11 mouse cellular contexts compared by ENCODE assay signal in genomic region chr11:118269827-118270226, GRCm38 (mm10). TPM values are rescaled to one million over a fixed set of nuclear protein-coding genes. Genes with fewer than 3 reads are reported as not detected.
A peak's percentile ranks its signal among the peaks of the same experiment; 100 is the strongest.
DNase-seq lines count a peak whose midpoint lies in the region; ATAC-seq and TF ChIP-seq lines count a peak whose summit lies in the region.
"Had no signal": no experiment of that assay in that cellular context is flagged by ENCODE, and none has a peak within 500 bp of the region (broad histone marks: within the 10 kb centered on the region; RNA-seq: fewer than 3 reads in every experiment).

No protein-coding gene starts in this region.

- ATAC-seq in G1E (ENCODE audit: extremely low read depth, insufficient number of reproducible peaks, low FRiP score, poor library complexity, severe bottlenecking), result no peak
- ATAC-seq: Patski had no signal

- H3K27me3 ChIP-seq in G1E (ENCODE audit: insufficient read depth, low read length), result no peaks in the 10 kb centered on the region
- H3K27me3 ChIP-seq: embryonic facial prominence, embryonic 15.5 days; neural tube, embryonic 12.5 days; Patski had no signal

- DNase-seq in adrenal gland, postnatal 25 days, result peak; percentile 26
- DNase-seq in adrenal gland, adult 18-20 months (ENCODE audit: low spot score in 2 of 2), result no peak
- DNase-seq in left cerebral cortex, adult 2 months (ENCODE audit: extremely low spot score in 1 of 2, low spot score in 2 of 2), result no peak
- DNase-seq in left cerebral cortex, adult 11 months (ENCODE audit: low spot score), result no peak
- no peak for DNase-seq in G1E (ENCODE audit: low spot score)
- DNase-seq in lung, postnatal 36 days, result peak; percentile 62
- no peak for DNase-seq in yolk sac, embryonic 10.5 days (ENCODE audit: low spot score)
- no peak for DNase-seq in layer of hippocampus, adult 11-12 months (ENCODE audit: low spot score)

- intact Hi-C loops in left cerebral cortex, adult 2 months (cut with DNase I), result no loop called here

- peak; percentile 58 for TF ChIP-seq CTCF in left cerebral cortex, adult 2 months (IDR thresholded peaks at IDR 0.05)
- peak; percentile 16; the same call in 1 of the 2 replicates for TF ChIP-seq CTCF in G1E (IDR thresholded peaks at IDR 0.05; ENCODE audit: low read depth, low read length)

- H3K4me3 ChIP-seq in left cerebral cortex, adult 2 months, result no peak overlapping the region
- H3K4me3 ChIP-seq in G1E (ENCODE audit: low read depth, low read length), result no peak overlapping the region
- H3K4me3 ChIP-seq: embryonic facial prominence, embryonic 15.5 days; neural tube, embryonic 12.5 days had no signal

- peaks cover 97% of the 10 kb centered on the region for H3K36me3 ChIP-seq in G1E (replicated peaks)

- no peak overlapping the region for H3K27ac ChIP-seq in left cerebral cortex, adult 2 months
- H3K27ac ChIP-seq: embryonic facial prominence, embryonic 15.5 days; neural tube, embryonic 12.5 days had no signal

- H3K9me3 ChIP-seq in G1E (replicated peaks), result no peaks in the 10 kb centered on the region
- H3K9me3 ChIP-seq: embryonic facial prominence, embryonic 15.5 days; neural tube, embryonic 12.5 days had no signal

- peaks cover 9% of the 10 kb centered on the region; the same call in 1 of the 2 replicates for H3K4me1 ChIP-seq in G1E (ENCODE audit: insufficient read depth, low read depth, low read length)
- H3K4me1 ChIP-seq: embryonic facial prominence, embryonic 15.5 days; neural tube, embryonic 12.5 days had no signal

RNA-seq across cellular contexts. Expression of gene Usp36, which starts 20.2 kb away (rescaled TPM):
- 23.1 and 25.0 TPM in 2 replicates for total RNA-seq in adrenal gland, postnatal 25 days (2021)
- total RNA-seq in adrenal gland, adult 18-20 months (2021), result 10 to 100 TPM; 24.5 to 25.5 TPM
- total RNA-seq in left cerebral cortex, adult 2 months (2021), result 10 to 100 TPM; 32.1 to 33.1 TPM
- total RNA-seq in G1E (2014; fragmentation: Nextera tagmentation) (27.1 and 36.5 TPM in 2 replicates), G1E (2017) (6.2 and 8.0 TPM in 2 replicates)
- 55.1 and 60.6 TPM in 2 replicates for polyA plus RNA-seq in G1E (2012)

RNA-seq across cellular contexts. Expression of gene Cyth1, which starts 21.4 kb away (rescaled TPM):
- 28.9 and 42.2 TPM in 2 replicates for total RNA-seq in adrenal gland, postnatal 25 days (2021)
- 10 to 100 TPM; 29.4 to 32.2 TPM for total RNA-seq in adrenal gland, adult 18-20 months (2021)
- 10 to 100 TPM; 65.2 to 69.3 TPM for total RNA-seq in left cerebral cortex, adult 2 months (2021)
- total RNA-seq in G1E (2014; fragmentation: Nextera tagmentation) (4.0 and 4.5 TPM in 2 replicates), G1E (2017) (7.1 and 7.7 TPM in 2 replicates)
- polyA plus RNA-seq in G1E (2012), result 2.7 and 3.1 TPM in 2 replicates

Comparison
In these comparisons a context has a peak if more than half of its experiments do, and no peak if none do; other contexts are left out.
1. DNase-seq: peak in adrenal gland, postnatal 25 days (single experiment) and lung, postnatal 36 days (single experiment); none in adrenal gland, adult 18-20 months (0 of 2), left cerebral cortex, adult 2 months (0 of 2), left cerebral cortex, adult 11 months (single experiment), G1E (single experiment), yolk sac, embryonic 10.5 days (single experiment) and layer of hippocampus, adult 11-12 months (single experiment).